Mouse (Mus musculus) olfactory bulb, adult 2 months (tissue): ENCODE data around the gene Spata17. TPM values are rescaled to one million over a fixed set of nuclear protein-coding genes. Genes with fewer than 3 reads are reported as not detected.
"Not testable (repeated sequence)": the region's sequence is repeated elsewhere in the genome, so short reads cannot be mapped to it uniquely, and the experiment has no call there.

Source experiments
- H3K27ac ChIP-seq: fragments of 200-500 bp; 2 replicates; pipeline ENCODE4 v1.5.1; 2012; ENCODE audit warnings: low read depth, low read length; ENCODE audit not compliant: insufficient read depth
- H3K4me1 ChIP-seq: fragments of 200-500 bp; 2 replicates; pipeline ENCODE4 v1.6.1; 2012; ENCODE audit warnings: low read length; ENCODE audit not compliant: control insufficient read depth, insufficient read depth
- H3K4me3 ChIP-seq: fragments of 200-500 bp; 2 replicates; pipeline ENCODE4 v1.5.1; 2012; ENCODE audit warnings: mild to moderate bottlenecking, low read depth, low read length, moderate library complexity; ENCODE audit not compliant: insufficient read depth
- CTCF ChIP-seq: fragments of 200-500 bp; IDR thresholded peaks from 2 replicates; pipeline ENCODE4 v1.5.1; 2012; ENCODE audit warnings: low read depth, mild to moderate bottlenecking, low read length, moderate library complexity; ENCODE audit not compliant: insufficient read depth
- POLR2A ChIP-seq: fragments of 200-500 bp; IDR thresholded peaks from 2 replicates; pipeline ENCODE4 v1.6.1; 2012; ENCODE audit warnings: mild to moderate bottlenecking, low read depth, low read length, moderate library complexity; ENCODE audit not compliant: insufficient read depth
- WGBS: fragments of 180-500 bp; shearing (Covaris S2); methylation state at CpG from one replicate; pipeline ENCODE4 v1.1.7; 2018; 5-methylcytosine and 5-hydroxymethylcytosine counted together
- polyA plus RNA-seq: library from polyadenylated mRNA; stranded (reverse); fragments of >200 nt; gene quantifications from 2 replicates; pipeline ENCODE4 v1.2.4, GENCODE M21; 2012; ENCODE audit warnings: low replicate concordance; ENCODE audit not compliant: missing spikeins, insufficient read depth, insufficient read length

Spata17 gene
- polyA plus RNA-seq, 1 experiment: not detected

DNA sequence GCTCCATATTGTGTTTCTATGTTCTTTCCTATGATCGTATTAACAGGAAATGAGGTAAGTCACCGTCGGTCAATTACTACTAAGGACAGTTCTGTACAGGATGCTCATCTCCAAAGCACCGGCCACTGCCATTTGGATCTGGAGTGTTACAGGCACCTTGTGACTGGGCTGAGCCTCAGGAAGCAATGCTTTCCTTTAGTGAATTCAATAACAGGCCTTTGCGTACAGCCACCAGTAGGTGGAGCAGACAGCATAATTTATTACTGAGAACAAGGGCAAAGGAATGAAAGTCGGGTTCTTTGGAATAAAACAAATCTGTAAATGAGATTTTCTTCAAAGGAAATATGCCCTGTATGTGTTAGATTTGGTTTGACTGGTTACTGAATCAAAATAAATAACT, 77.8 kb downstream of the Spata17 start:
- Histone ChIP-seq H3K4me3 (no peak overlapping the region), H3K27ac (no peak overlapping the region), H3K4me1 (no peaks in the 10 kb centered on the region)
- TF ChIP-seq CTCF: no peak
- TF ChIP-seq POLR2A: no peak
- WGBS: 37% methylated on average over 6 of the region's 6 CpGs

DNA sequence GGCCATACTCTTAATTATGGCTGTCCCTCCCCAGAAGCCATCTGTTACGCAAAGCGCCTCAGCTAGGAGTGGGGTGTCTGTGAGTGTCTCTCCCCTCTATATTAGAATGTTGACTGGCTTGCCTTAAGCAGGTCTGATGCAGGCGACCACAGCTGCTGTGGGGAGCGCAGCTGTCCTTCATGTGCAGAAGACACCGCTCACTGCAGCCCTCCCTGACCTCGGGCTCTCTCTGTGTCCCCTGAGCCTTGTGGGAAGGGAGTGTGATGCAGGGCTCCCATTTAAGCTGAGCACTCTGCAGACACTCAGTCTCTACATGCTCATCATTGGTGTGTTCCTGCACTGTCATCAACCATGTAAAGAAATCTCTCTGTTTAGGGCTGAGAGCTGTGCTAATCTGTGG, 79.4 kb downstream of the Spata17 start:
- no peak overlapping the region for H3K27ac ChIP-seq
- WGBS: 92% methylated on average over 6 of the region's 6 CpGs
- TF ChIP-seq CTCF (no peak), POLR2A (no peak)
- no peak overlapping the region for H3K4me3 ChIP-seq
- no peaks in the 10 kb centered on the region for H3K4me1 ChIP-seq

DNA sequence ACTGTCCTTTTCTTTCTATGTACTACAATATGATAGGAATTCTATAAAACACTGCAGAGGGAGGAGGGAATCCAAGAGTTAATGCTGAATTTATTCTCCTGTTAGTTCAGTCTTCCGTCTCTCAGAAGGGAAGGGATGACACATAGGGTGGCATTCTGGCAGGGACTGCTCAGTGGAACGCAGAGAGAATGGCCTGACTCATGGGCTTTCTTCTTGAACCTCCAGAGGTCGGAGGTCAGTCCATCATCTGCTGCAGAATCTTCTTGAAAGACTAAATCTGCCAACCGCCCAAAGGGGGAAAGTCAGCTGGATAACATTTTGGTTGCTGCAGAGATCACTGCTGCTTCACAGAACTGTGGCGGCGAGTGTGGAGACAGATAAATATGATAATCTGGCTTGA, 81.4 kb downstream of the Spata17 start:
- no peak overlapping the region for H3K27ac ChIP-seq
- 90% methylated on average over 6 of the region's 6 CpGs for WGBS
- no peaks in the 10 kb centered on the region for H3K4me1 ChIP-seq
- TF ChIP-seq POLR2A (no peak), CTCF (no peak)
- H3K4me3 ChIP-seq: no peak overlapping the region

DNA sequence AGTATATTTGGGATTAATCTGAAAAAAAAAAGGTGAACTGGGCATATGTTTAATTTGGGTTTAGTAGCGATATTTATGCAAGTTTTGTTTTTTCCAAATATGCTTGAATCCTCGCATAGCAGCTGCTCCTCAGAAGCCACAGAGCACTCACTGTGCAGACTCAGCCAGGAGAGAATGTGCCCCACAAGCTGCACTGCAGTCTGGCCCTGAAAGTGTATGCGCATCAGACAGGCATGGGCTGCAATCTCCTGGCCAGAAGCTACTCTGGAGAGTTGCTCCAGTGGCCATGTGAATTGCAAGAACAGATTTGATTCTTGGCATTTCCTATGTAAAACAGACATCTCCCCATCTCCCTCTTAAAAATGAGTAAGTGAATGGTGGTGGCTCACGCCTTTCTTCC, 82.9 kb downstream of the Spata17 start:
- TF ChIP-seq CTCF (no peak), POLR2A (no peak)
- no peak overlapping the region for H3K27ac ChIP-seq
- H3K4me1 ChIP-seq: no peaks in the 10 kb centered on the region
- H3K4me3 ChIP-seq: no peak overlapping the region
- 95% methylated on average over 4 of the region's 4 CpGs for WGBS

DNA sequence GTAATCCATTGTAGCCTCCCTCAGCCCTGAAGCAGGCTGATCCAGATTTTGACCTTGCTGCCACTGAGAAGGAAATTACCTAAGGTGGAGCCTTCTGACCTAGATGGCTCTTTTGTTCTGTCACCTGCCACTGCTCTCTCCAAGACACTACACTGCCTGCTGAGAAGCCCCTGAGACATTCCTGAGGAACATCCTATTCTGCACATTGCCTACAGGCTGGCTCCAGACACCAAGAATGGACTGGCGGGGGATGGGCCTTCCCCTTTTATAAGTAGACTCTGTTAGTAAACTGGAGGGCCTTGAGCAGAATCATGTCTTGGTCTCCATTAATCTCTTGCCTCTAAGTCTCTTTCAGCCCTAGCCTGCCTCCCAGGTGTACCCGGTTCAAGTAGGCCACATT, 87.7 kb downstream of the Spata17 start:
- H3K27ac ChIP-seq, H3K4me3 ChIP-seq, H3K4me1 ChIP-seq: not testable (repeated sequence)
- WGBS: 93% methylated on average over 2 of the region's 2 CpGs

DNA sequence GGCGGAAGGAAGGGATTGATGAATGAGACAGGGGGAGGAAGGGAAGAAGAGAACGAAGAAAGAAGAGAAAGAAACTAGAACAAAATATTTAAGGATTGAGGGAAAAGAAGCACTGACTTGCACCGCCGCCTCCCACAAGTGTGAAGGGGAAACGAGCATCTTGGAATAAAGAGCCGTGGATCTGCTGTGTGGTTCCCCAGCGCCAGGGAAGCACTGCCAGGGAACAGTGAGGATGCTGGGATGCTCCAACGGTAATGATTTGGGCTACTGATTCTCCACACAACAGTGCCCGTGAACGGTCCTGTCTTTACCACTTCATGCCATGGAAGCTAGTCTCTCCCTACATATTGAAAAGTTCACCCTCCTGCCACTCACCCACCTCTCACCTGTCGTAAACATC, 89.5 kb downstream of the Spata17 start:
- H3K27ac ChIP-seq: no peak overlapping the region

DNA sequence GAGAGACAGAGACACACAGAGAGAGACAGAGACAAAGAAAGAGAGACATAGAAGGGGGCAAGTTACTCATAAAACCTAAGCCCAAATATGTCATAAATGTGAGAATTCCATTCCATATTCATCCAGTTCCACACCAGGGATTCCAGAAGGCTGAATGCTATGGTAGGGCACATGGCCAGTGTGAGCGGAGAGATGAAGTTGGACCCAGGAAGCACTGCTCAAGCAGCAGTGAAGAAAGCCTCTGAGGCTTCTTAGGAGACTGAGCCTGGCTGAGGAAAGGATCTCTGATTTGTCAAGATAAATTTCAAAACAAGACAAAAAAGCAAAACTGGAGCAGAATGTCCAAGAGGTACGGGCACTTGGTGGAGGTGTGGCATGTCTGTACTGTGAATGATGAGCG, 90.3 kb downstream of the Spata17 start:
- Histone ChIP-seq H3K27ac (no peak overlapping the region), H3K4me1 (peaks cover 2% of the 10 kb centered on the region; the same call in 1 of the 2 replicates), H3K4me3 (no peak overlapping the region)
- TF ChIP-seq CTCF (no peak), POLR2A (no peak)
- WGBS: 83% methylated on average over 3 of the region's 3 CpGs

More for the DNA sequence above, 89.5 kb downstream of the Spata17 start:
- Histone ChIP-seq H3K4me3 (no peak overlapping the region), H3K4me1 (peaks cover 2% of the 10 kb centered on the region; the same call in 1 of the 2 replicates)
- 63% methylated on average over 11 of the region's 11 CpGs for WGBS
- TF ChIP-seq POLR2A: no peak
- TF ChIP-seq CTCF: no peak

DNA sequence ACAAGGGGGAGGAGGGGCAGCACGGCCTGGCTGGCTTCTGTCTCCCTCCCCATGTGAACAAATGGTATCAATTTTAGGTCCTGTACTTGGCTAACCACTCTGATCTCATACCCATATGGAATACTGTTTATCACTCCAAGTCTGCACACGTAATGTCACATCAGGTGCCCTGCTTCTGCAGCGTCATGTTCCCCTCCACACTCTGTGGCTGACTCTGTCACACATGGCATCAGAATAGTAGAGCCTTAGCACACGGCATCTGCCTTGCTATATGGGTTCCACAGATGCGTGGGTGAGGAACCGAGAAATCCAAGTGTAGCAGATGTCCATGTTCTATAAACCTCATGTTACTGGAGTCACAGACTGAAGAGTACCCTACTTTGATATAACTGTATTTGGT, 96.0 kb downstream of the Spata17 start:
- Histone ChIP-seq H3K4me1 (no peaks in the 10 kb centered on the region), H3K4me3 (no peak overlapping the region), H3K27ac (no peak overlapping the region)
- no peak for TF ChIP-seq POLR2A
- TF ChIP-seq CTCF: no peak
- 96% methylated on average over 6 of the region's 6 CpGs for WGBS

DNA sequence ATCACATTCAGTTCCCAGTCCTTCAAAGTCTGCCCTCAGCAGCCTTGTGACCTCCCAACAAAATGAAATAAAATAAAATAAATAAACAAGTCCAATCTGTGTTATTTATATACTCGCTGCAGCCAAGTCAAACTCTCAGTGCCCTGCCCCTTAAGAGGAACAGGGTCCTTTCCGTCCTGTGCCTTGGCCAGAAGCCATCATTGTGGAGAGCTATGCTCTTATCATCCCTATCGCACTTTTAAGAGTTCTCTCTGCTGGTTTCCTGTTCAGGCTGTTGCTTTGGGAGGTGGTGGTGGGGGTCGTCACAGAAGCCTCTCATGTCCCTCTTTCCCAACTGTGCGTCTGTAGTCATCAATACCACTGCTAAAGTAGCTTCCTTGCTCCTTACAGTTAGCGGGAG, 97.2 kb downstream of the Spata17 start:
- whole genome bisulfite sequencing: 90% methylated on average over 6 of the region's 6 CpGs
- Histone ChIP-seq H3K4me3 (no peak overlapping the region), H3K4me1 (no peaks in the 10 kb centered on the region), H3K27ac (no peak overlapping the region)
- TF ChIP-seq POLR2A (no peak), CTCF (no peak)

DNA sequence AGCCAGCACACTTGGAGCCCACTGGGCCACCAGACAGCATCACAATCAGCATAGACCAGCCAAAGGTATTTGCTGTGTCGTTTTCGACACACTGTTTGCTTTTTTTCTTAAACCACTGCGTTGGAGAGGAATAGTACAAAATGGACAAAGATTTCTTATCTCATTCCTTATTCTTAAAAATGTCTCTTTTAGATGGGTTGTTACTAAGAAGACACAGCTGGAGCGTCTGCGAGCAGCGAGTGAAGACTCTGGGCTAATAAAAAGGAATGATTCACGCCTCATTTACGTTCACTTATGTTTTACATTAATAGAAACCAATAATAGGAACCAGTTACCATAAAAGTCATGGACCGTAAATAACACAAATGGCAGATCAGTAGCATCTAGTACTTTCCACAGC, 101.5 kb downstream of the Spata17 start:
- Histone ChIP-seq H3K27ac (no peak overlapping the region), H3K4me3 (no peak overlapping the region), H3K4me1 (no peaks in the 10 kb centered on the region)
- WGBS: 64% methylated on average over 9 of the region's 9 CpGs
- TF ChIP-seq POLR2A (no peak), CTCF (no peak)
